Mouse (Mus musculus) heart, postnatal 4 days (tissue): ENCODE data around the gene Eml6. TPM values are rescaled to one million over a fixed set of nuclear protein-coding genes. Genes with fewer than 3 reads are reported as not detected.

Experiments used
- DNase-seq: peaks from one replicate; pipeline ENCODE4 v3.0.0; 2021
- total RNA-seq, 2 experiments: library from RNA; stranded (reverse); gene quantifications; 2 replicates each; pipeline ENCODE4 v1.2.3; 2021

Gene Eml6
- total RNA-seq, 2 experiments from 2014 or later, result 1.5 to 1.7 TPM

DNA sequence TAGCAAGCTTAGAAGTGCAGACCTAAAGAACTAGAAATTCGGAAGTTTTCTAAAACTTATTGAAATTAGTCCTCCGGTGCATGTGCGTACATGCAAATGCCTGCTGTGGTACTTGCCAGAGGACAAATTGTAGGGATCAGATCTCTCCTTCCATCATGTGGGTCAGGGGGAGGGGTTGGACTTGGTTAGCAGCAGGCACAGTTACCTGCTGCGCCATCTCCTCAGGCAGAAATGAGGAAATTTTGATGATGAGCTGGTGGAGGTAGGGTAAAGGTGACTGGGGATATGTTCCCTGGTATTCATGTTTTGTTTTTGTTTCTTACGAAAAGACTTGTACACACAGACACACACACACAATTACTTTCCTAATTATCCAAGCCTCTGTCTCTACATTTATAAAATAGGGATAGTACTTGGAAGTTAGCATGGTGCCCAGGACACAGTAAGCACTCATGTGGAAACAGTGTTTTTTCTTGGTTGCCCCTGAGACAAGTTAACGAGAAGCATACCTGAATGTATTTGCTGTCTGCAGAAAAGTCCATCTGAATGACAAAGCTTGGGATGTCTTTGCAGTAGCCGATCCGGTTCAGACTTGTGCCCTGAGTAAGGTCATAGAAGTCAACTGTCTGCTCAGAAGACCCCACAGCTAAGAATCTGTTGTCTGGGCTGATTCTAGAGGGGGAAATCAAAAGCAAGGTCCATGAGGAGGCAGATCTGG, 276.9 kb downstream of the Eml6 start:
- DNase-seq, result no peak

DNA sequence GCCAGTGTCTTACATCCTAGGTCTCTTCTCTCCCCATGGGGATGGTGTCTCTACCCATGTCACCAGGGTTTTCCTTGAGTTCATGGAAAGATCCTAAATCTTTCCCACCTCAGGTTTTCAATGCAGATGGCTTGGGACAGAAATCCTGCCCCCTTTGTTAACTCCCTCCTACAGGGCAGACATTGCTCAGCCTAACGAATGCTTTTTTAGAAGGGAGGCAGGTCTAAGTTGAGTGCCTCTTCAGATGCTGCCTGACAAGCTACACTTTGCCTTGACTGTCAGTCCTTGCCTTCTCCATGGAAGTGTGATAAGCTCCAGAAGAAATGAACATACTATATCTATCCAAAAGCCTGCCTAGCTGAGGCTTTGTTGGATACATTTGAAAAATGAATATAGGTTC, 278.0 kb downstream of the Eml6 start:
- DNase-seq, result no peak

DNA sequence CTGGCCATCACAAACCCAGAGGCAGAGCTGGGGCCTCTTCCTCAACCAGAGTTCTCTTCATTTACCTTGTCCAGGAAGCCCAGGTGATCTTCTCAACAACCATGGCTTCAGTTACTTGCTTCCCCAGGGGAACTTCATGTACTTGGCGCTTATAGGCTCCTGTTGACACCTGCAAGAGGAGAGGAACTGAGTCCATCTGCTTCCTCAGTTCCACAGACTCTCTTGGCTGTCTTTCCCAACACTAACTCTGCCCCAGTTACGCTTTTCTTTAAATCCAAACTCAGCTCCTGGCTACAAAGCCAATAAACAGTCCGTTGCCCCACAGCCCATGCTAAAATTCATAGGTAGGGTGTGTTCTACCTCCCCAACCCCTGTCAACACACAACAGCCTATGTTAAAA, 278.5 kb downstream of the Eml6 start:
- no peak for DNase-seq

DNA sequence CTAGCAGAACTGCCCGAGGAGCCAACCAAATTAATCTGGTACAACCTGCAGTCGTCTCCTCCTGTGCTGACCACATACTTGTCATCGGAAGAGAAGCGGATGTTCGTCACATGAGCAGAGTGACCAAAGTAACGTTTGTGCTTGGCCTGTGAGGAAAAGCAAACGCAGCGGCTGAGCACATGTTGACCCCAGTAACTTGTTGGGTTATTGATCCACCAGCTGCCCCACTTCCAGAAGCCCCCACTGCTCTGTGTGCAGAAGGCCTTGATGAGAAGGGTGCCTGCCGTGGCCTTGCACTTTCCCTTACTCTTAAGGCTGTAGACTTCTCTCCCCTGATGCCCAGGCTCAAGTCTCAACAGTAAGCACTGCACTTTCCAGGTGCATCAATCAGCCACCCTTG, 279.6 kb downstream of the Eml6 start:
- DNase-seq, result no peak

DNA sequence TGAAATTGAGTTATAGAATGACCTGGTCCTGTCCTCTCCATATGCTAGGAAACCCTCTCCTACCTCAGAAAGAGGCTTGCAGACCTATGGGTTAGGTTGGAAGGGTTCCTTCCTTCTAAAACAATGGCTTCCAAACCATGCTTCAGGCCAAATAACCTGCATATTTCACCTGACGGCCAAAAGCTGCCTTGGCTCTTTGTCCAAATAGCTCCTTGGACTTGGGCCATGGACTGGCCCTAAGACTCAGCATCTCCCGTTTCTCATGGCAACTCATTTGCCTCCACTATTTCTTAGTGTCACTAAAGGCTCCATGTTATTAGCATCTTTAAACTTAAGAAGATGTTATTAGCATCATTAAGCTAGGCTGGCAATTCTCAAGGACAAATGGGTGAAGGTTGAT, 280.3 kb downstream of the Eml6 start:
- no peak for DNase-seq

DNA sequence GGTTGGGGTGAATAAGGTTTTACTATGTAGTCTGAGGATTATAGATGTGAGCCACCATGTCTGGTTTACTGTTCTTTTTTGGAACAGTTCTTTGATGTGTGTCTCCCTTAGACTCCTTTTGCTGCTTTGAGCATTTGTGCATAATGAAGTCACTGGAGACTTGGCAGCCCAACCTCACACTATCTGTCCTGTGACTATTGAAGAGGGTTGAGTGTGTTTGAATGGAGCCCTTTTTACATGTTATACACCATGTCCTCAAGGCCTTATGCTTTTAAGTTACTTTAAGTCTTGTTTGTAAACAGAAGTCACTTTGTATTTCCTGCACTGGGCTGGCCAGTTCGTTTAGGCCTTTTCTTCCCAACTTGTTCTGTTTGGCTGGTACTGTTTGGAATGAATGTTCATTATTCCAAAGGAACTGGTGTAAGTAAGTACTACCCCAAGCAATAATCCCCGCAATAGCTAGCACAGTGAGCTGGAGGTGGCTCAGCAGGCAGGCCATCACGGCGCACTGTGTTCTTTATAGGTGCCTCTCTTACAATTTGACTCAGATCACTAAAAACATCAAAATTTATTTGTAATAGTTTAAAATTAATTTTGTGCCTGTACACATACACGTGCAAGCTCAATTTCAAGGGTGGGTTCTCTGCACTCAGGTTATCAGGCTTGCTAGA, 280.9 kb downstream of the Eml6 start:
- no peak for DNase-seq

DNA sequence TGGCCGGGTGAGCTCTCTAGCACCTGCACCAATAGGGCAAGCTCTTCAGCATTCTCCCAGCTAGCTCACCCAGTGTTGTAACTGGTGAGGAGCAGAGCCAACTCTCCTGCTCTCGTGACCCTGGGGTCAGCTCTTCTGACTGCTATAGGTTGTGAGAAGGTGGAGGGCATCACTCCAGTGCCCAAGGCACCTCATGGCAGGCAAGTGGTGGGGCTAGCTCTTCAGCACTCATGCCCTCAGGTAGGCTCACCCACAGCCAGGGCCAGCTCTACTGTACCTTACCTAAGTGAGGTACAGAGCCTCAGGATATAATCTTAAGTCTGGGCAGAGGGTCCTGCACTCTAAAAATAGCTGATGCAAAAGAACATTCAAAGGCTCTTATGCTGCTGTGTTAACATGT, 286.1 kb downstream of the Eml6 start:
- no peak for DNase-seq

DNA sequence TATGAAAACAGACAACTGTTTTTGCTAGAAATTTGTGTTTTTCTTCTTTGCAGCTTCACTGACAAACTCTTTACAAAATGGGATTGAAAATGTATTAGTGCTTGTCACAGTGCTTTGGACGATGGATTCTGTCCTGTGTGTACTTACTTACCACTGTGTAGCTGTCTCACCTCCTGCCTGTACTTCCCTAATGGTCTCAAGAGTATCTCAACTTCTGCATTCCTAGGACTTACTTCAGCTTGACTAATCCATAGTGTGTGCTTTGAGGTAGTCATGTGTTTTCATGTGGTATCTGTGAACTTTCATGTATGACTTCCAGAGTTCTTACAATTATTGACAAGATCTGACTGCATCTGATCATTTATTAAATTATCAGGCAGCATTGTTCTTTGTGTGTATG, 297.9 kb downstream of the Eml6 start:
- no peak for DNase-seq

DNA sequence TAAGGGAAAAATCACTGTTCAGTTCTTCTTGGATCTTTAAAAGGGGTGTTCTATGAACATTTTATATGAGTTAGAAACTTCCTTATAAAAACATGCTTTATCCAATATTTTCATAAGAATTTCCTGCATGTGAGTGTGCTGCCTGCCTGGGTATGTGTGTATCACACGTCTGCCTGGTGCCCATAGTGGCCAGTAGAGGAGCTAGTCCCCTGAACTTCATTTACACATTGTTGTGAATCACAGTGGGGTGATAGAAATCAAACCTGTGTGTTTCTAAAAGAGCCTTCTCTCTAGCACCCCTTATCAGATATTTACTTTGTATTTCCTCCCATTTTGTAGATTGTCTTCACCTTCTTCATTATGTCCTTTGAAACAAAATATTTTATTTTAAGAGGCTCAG, 300.2 kb downstream of the Eml6 start:
- no peak for DNase-seq

DNA sequence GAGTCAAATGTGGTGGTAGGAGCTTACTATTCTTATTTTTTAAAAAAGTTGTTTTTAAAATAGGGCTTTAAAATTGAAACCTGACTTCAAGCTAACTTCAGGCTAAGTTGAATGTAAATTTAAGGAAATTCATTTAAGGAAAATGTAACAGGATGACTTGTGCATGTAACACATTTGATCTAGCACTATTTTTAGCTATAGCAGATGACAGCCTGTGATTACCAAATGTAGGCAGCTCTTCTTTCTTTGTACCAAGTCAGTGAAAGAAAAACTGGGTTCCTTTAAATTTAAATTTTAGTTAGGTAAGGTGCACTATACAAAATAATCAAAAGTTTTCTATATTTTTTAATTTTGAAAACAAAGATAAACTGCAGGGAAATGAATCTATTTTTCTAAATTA, 300.7 kb downstream of the Eml6 start:
- no peak for DNase-seq

DNA sequence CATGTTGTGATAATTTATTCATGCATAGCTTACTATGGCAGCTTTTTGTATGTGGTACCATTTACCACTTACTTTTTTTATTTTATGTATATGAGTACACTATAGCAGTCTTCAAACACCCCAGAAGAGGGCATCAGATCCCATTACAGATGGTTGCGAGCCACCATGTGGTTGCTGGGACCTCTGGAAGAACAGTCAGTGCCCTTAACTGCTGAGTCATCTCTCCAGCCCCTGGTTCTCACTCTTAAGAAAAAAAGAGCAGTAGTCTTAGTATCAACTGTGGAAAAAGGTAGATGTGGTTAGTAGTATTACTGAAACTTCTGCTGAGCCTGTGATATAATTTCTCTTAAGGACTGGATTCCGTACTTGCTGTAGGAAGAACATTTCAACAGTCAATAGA, 301.6 kb downstream of the Eml6 start:
- no peak for DNase-seq

DNA sequence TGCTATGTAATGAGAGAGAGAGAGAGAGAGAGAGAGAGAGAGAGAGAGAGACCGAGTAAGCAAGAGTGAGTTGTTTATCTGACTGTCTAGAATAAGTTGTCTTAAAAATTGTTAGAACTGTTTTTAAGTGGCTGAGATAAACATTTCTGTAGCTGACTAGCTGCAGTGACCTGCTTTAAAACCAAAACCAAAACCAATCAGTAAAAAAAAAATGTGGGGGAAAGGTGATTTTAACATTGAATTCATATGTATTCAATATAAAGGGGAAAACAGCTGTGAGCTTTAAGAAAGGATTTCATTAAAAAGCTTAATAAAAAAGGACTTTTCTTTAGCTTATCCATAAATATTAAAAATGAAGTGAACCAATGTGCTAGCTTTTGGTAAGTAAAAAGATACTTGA, 306.2 kb downstream of the Eml6 start:
- no peak for DNase-seq

DNA sequence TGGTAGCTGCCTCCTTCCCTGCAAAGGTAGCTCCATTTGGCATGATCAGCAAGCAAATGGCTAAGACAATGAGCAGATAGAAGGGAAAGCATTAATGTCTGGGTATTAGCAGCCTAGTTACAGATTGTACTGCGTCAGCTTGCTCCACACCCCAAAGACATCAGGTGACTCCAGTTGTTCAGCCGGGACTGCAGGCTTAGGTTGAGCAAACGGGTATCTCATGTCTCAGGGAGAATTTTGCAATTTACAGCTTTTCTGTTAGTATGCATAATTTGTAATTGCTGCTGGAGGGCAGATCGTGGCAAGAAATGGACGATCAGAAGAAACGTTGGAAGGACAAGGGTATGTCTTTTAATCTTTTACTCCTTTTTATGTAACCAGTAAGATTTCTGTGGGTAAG, 307.3 kb downstream of the Eml6 start:
- no peak for DNase-seq

DNA sequence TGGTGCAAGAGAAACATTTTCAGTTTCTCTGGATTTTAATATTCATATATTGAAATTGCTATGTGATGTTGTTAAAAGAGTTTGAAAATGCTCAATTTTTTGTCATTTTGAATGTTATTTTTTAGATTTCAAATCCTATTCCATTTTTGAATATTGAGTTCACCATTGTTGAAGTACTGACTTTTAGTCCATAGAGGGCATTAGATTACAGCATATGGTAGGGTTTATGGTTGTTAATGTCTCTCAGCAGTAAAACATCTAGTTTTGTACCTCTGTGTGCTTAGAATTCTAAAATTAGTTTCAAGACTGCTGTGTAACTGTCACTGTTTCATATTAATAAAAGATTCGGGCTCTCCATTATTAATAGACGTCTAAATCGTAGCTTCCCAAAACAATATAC, 310.3 kb downstream of the Eml6 start:
- DNase-seq, result no peak

DNA sequence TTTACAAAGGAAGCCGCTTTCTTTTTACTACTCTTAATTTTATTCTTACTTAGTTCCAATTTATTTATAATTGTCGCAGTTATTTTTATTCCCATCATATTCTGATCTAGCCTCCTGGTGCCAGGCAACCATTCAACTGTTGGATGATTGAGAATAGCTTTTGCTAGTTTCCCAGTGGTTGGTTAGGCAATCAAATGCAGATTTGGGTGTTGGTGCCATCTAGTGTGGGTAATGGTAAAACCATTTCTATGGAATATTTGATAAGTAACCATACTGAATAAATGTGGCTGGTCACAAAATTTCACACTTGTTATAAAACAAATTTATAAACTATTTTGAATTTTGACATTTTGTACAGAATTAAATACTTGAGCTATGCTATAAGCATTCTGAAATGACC, 311.0 kb downstream of the Eml6 start:
- DNase-seq, result peak; percentile 19

DNA sequence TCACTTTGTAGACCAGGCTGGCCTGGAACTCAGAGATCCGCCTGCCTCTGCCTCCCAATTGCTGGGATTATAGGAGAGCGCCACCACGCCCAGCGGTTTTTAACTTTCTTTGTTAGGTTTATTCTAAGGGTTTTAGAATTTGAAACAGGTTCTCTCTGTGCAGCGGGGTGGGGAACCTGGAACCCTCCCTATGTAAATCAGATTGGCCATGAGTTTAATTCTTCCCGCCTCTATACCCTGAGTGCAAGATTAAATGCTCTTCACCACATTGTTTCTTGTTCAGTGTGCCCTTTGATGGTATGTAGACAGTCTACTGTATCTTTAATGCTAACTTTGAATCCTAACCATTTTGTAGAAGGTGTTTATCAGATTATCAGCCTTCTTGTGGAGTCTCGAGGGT, 311.7 kb downstream of the Eml6 start:
- no peak for DNase-seq

DNA sequence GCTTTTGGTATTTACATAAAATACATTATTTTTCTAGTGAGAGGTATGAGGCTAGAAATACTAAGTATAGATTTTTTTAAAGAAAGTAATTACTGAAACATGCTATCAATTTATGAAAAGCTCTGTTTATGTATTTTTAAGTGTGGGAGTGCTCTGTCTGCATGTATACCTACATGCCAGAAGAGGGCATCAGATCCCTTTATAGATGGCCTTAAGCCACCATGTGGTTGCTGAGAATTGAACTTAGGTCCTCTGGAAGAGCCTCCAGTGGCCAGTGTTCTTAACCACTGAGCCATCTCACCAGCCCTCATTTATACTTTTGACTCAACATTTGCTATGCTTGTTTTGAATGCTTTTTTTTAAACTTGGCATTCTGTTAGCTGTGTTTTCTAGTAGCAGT, 316.3 kb downstream of the Eml6 start:
- no peak for DNase-seq

DNA sequence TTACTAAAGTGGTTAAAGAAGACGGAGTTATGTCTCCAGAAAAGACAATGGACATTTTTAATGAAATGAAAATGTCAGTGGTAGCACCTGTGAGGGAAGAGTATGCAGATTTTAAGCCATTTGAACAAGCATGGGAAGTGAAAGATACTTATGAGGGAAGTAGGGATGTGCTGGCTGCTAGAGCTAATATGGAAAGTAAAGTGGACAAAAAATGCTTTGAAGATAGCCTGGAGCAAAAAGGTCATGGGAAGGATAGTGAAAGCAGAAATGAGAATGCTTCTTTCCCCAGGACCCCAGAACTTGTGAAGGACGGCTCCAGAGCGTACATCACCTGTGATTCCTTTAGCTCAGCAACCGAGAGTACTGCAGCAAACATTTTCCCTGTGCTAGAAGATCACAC, 319.0 kb downstream of the Eml6 start:
- DNase-seq, result no peak

DNA sequence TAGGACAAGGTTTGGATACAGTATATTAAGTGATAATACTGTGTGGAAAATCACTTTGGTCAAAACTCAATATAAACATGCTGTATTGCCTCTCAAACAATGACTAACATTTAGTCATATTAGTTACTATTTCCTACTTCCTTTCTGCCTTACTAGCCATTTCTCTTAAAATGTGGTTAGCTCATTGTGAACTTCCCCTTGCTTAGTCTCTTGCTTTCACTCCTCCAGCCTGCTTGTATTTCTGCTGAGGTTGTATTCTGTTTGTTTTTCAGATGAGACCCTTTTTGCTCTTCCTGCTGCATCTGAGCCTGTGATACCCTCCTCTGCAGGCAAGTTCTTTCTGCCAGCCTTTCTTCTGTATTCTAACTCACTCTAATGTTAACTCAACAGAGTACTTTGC, 320.6 kb downstream of the Eml6 start:
- DNase-seq, result no peak

DNA sequence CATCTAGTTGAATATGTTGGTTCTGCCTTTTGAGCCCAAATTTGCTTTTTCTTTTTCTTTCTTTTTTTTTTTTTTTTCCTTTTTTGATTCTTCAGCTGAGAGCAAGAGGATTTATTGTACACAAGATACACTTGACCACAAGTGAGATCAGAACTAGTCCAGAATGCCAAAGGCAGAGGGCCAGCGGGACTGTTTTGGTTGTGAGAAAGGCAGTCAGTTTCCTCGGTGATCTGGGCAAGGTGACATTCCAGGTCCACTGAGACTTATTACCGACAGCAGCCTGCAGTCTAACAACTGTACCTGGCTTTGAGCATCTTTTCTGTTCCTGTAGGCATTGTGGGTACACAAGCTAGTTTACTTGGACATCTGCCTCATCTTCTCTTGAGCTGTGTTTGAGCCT, 323.1 kb downstream of the Eml6 start:
- peak; percentile 19 for DNase-seq

DNA sequence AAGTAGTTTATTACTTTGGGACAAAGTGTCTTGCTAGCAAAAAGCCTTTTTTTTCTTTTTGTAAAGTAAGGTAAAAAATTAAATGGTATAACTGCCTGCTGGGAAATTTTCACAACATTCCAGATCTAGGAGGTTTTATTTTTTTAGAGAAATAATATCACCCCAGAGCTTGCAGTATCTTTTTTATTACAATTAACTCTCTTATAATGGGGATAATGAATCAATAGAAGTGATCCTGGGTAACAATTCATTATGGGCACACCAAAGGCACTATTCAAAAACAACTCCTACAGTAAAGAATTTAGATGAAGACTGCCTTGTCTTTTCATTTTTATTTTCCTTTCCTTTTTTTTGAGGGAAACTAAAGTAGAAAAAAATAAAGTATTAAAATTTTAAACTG, 331.1 kb downstream of the Eml6 start:
- no peak for DNase-seq

DNA sequence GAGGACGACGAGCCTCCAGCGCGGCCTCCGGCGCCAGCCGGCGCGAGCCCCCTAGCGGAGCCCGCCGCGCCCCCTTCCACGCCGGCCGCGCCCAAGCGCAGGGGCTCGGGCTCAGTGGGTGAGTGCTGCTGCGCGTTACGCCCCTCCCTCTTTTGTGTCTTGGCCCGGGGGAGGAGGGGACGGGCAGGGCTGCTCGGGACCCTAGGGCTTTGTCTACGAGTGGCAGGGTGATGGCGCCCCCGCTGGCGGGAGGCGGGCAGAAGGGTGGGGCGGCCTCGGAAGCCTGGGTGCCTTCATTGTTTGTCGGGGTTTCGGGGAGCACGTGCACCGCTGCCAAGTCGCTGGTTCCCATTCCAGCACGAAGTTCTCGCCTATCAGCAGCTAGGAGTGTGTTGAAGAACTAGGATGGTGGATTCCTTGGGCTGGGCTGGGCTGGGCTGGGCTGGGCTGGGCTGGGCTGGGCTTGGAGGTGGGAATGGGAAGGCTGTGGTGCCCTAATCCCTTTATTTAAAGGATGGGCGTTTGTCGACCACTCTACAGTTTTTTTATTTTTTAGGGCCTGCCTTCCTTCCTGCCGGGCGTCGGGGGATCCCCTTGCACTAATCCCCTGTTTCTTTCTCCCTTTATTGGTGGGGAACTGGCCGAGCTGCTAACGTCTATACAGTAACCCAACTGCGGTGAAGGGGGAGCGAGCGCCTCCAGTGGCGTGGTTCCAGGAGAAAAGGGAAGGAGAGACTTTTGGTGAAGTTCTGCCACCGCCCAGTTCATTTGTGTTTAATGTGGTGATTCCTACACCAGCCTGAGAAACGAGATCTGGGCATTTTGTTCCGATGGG, 332.0 kb downstream of the Eml6 start:
- DNase-seq, result peak; percentile 91
